Mouse (Mus musculus) adrenal gland, adult 2 months (tissue): ENCODE measurements around the gene Sc5d. TPM values are rescaled to one million over a fixed set of nuclear protein-coding genes. Genes with fewer than 3 reads are reported as not detected.
A peak's percentile ranks its signal among the peaks of the same experiment; 100 is the strongest.

Experiments used
- DNase-seq: peaks from one replicate; pipeline ENCODE4 v3.0.0; 2021
- long read RNA-seq: library from polyadenylated mRNA; stranded (forward); transcript quantifications from one replicate; pipeline ENCODE4 v2.0.0, GENCODE M21; 2021
- polyA plus RNA-seq: library from polyadenylated mRNA; depleted of rRNA; stranded (reverse); fragments of >200 nt; gene quantifications from 2 replicates; pipeline ENCODE4 v1.2.3, GENCODE M21; 2012; rRNA removed
- total RNA-seq, 2 experiments: library from RNA; stranded (reverse); gene quantifications; 2 replicates each; pipeline ENCODE4 v1.2.3; 2021

The Sc5d gene
- 100 to 1,000 TPM in 1 of 2 experiments, 10 to 100 TPM in 1; 55.2 to 220 TPM for total RNA-seq
- 26.2 and 55.2 TPM in 2 replicates for polyA plus RNA-seq
- long read RNA-seq, full-length matches to known transcripts: 30 of 36 reads
- long read RNA-seq, partial matches to known transcripts: 4 of 36 reads
- long read RNA-seq, other reads (novel, unspliced or antisense): 2 of 36 reads

GRCm38 (mm10) chr9:42264145-42264544 lies at the start of gene Sc5d:
Gene Sc5d (minus strand): TSS chr9:42264256.
- DNase-seq: peak; percentile 97

- DNase-seq: no peak
Observed at GRCm38 (mm10) chr9:42311311-42311710, 47.3 kb upstream of the Sc5d start.

- peak; percentile 69 for DNase-seq
Observed at GRCm38 (mm10) chr9:42303894-42304293, 39.8 kb upstream of the Sc5d start.

- DNase-seq: no peak
Observed at GRCm38 (mm10) chr9:42301082-42301633, 37.1 kb upstream of the Sc5d start.

GRCm38 (mm10) chr9:42296297-42296922 lies 32.4 kb upstream of the Sc5d start:
- no peak for DNase-seq

GRCm38 (mm10) chr9:42294131-42294530 lies 30.1 kb upstream of the Sc5d start:
- no peak for DNase-seq

GRCm38 (mm10) chr9:42293596-42293995 lies 29.5 kb upstream of the Sc5d start:
- DNase-seq: no peak

GRCm38 (mm10) chr9:42293051-42293450 lies 29.0 kb upstream of the Sc5d start:
- no peak for DNase-seq

- peak; percentile 69 for DNase-seq
Observed at GRCm38 (mm10) chr9:42279676-42280075, 15.6 kb upstream of the Sc5d start.

- no peak for DNase-seq
Observed at GRCm38 (mm10) chr9:42278046-42278445, 14.0 kb upstream of the Sc5d start.

- no peak for DNase-seq
Observed at GRCm38 (mm10) chr9:42277606-42278005, 13.6 kb upstream of the Sc5d start.

- DNase-seq: no peak
Observed at GRCm38 (mm10) chr9:42277162-42277561, 13.1 kb upstream of the Sc5d start.

GRCm38 (mm10) chr9:42275761-42276145 lies 11.7 kb upstream of the Sc5d start:
- no peak for DNase-seq

- peak; percentile 42 for DNase-seq
Observed at GRCm38 (mm10) chr9:42275027-42275760, 11.1 kb upstream of the Sc5d start.

- peak; percentile 53 for DNase-seq
Observed at GRCm38 (mm10) chr9:42273682-42274296, 9.7 kb upstream of the Sc5d start.

GRCm38 (mm10) chr9:42273174-42273573 lies 9.1 kb upstream of the Sc5d start:
- DNase-seq: no peak

- DNase-seq: no peak
Observed at GRCm38 (mm10) chr9:42272690-42273089, 8.6 kb upstream of the Sc5d start.

GRCm38 (mm10) chr9:42271456-42271855 lies 7.4 kb upstream of the Sc5d start:
- DNase-seq: peak; percentile 25

GRCm38 (mm10) chr9:42270617-42271016 lies 6.6 kb upstream of the Sc5d start:
- no peak for DNase-seq

GRCm38 (mm10) chr9:42270081-42270480 lies 6.0 kb upstream of the Sc5d start:
- DNase-seq: peak; percentile 77

- DNase-seq: no peak
Observed at GRCm38 (mm10) chr9:42268371-42268770, 4.3 kb upstream of the Sc5d start.

- DNase-seq: no peak
Observed at GRCm38 (mm10) chr9:42265309-42265708, 1.3 kb upstream of the Sc5d start.

- DNase-seq: no peak
Observed at GRCm38 (mm10) chr9:42263709-42264111, 346 bp downstream of the Sc5d start.
